Mouse (Mus musculus) G1E (cell line): ENCODE results near the gene Ccnt1. TPM values are rescaled to one million over a fixed set of nuclear protein-coding genes. Genes with fewer than 3 reads are reported as not detected.

ENCODE experiments used
- ATAC-seq: 2 replicates; pipeline ENCODE4 v1.8.0; 2016; ENCODE audit warnings: mild to moderate bottlenecking; ENCODE audit not compliant: insufficient number of reproducible peaks, poor library complexity, low FRiP score, severe bottlenecking; ENCODE audit errors: extremely low read depth
- DNase-seq: peaks from one replicate; pipeline ENCODE4 v3.0.0; 2012; ENCODE audit warnings: low spot score
- H3K27me3 ChIP-seq: 2 replicates; pipeline ENCODE4 v1.6.1; 2012; ENCODE audit warnings: mild to moderate bottlenecking, low read length, inconsistent platforms; ENCODE audit not compliant: insufficient read depth
- H3K36me3 ChIP-seq: replicated peaks from 2 replicates; pipeline ENCODE3; 2012; ENCODE audit warnings: mild to moderate bottlenecking, inconsistent platforms
- H3K4me1 ChIP-seq: 2 replicates; pipeline ENCODE4 v1.6.1; 2012; ENCODE audit warnings: low read depth, low read length, inconsistent platforms, mixed read lengths; ENCODE audit not compliant: insufficient read depth
- H3K4me3 ChIP-seq: 2 replicates; pipeline ENCODE4 v1.5.1; 2012; ENCODE audit warnings: low read depth, mild to moderate bottlenecking, inconsistent platforms, low read length, moderate library complexity, mixed read lengths
- H3K9me3 ChIP-seq: replicated peaks from 2 replicates; pipeline ENCODE4 v1.6.1; 2012; ENCODE audit warnings: inconsistent platforms
- CTCF ChIP-seq: IDR thresholded peaks from 2 replicates; pipeline ENCODE4 v1.5.1; 2012; ENCODE audit warnings: low read depth, low read length, inconsistent platforms, mixed read lengths
- GATA1 ChIP-seq: IDR thresholded peaks from 2 replicates; pipeline ENCODE4 v1.6.1; 2012; ENCODE audit warnings: borderline replicate concordance, low read length, inconsistent platforms, mixed read lengths
- GATA2 ChIP-seq: IDR thresholded peaks from 2 replicates; pipeline ENCODE4 v1.6.1; 2012; ENCODE audit warnings: low read depth, low read length, inconsistent platforms, borderline replicate concordance
- POLR2AphosphoS5 ChIP-seq: IDR thresholded peaks from 2 replicates; pipeline ENCODE4 v1.6.1; 2012; ENCODE audit warnings: low read depth, low read length, inconsistent platforms; ENCODE audit not compliant: insufficient replicate concordance
- TAL1 ChIP-seq: conservative IDR thresholded peaks from 2 replicates; pipeline ENCODE4 v1.6.1; 2012; ENCODE audit warnings: low read depth, low read length, inconsistent platforms, mixed read lengths
- polyA plus RNA-seq: library from polyadenylated mRNA; stranded (reverse); fragments of >175 nt; gene quantifications from 2 replicates; pipeline ENCODE4 v1.2.3, GENCODE M21; 2012
- total RNA-seq, 2 experiments: library from RNA; stranded (forward) in 1 of 2; stranded (reverse) in 1 of 2; fragments of 200-1000 nt in 1 of 2; fragments of >200 nt in 1 of 2; fragmentation: Nextera tagmentation in 1 of 2; gene quantifications; 2 replicates each; pipeline ENCODE4 v1.2.3; 2014 to 2017

The Ccnt1 gene
- total and polyA plus RNA-seq, 3 experiments, result 6.4 to 78.2 (median 76.1) TPM

DNA sequence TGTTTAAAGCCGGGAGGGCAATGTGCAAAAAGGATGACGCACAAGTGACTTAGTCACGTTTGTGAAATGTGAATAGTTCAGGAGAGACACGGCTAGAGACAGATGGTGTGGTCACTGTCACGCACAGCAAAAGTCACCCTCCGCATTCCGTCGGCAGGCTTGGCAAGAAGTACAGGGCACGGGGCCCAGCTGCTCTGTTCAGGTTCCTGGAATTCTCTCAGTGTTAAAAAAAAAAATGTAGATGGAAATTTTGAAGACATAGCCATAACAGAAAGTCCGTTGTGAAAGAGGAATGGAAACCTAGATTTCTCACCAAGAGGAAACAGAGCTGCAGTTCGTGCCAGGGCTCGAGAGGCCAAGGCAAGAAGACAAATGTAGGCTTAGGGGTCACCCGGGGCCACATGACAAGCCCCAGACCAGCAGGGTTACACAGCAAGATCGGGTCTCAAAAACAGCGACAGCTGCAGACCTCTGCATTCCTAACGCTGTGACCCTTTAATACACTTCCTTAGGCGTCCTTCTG, 57.9 kb downstream of the Ccnt1 start:
- Histone ChIP-seq H3K4me3 (no peak overlapping the region), H3K36me3 (peaks cover 12% of the 10 kb centered on the region), H3K9me3 (no peaks in the 10 kb centered on the region), H3K27me3 (peaks cover 14% of the 10 kb centered on the region), H3K4me1 (peaks cover 42% of the 10 kb centered on the region)
- no peak for ATAC-seq
- no peak for TF ChIP-seq POLR2AphosphoS5
- no peak for TF ChIP-seq GATA1
- no peak for TF ChIP-seq TAL1
- TF ChIP-seq CTCF, result no peak
- TF ChIP-seq GATA2, result no peak
- DNase-seq, result no peak

DNA sequence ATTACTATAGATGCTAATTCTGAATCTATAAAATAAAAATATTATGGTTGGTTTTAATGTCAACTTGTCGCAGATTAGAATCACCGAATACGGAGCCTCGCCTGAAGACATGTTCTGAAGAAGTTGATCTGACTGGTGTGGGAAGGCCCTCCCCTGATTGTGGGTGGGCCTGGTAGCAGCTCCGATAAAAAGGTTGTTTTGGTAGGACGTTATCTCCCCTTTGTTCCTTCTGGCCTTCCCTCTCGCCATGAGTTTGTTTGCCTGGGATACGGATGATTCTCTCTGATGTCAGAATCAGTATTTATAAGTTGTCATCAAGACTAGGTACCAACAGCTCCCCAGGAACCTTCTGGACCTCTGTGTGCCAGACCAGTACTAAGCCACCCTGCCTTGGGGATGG, 58.5 kb downstream of the Ccnt1 start:
- ATAC-seq (no peak), DNase-seq (no peak)
- H3K9me3 ChIP-seq, result no peaks in the 10 kb centered on the region
- H3K4me3 ChIP-seq, result no peak overlapping the region
- peaks cover 19% of the 10 kb centered on the region for H3K27me3 ChIP-seq
- H3K4me1 ChIP-seq, result peaks cover 38% of the 10 kb centered on the region
- TF ChIP-seq CTCF (no peak), POLR2AphosphoS5 (no peak), GATA1 (no peak), TAL1 (no peak), GATA2 (no peak)
- peaks cover 6% of the 10 kb centered on the region for H3K36me3 ChIP-seq

DNA sequence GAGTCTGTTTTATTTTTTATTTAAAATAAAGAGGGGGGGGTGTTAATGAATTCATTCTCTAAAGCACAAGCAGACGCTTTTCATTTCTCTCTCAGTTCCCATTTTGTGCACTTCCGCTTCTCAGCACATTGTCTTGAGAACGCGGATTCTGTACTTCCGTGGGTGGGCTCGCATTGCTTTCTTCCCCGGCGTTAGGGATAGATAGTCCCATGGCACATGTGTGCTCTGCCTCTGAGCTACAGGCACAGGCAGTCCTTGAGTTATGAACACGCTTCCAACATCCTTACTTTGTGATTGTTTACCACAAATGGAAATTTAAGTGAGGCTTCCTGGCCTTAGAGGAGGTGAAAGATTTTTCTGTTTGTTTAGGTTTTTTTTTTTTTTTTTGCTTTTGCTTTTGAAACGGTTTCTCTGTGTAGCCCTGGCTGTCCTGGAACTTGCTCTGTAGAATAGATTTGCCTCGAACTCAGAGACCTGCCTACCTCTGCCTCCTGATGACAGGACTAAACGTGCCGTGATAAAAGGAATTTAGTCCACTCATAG, 59.3 kb downstream of the Ccnt1 start:
- H3K4me1 ChIP-seq, result peaks cover 38% of the 10 kb centered on the region
- H3K4me3 ChIP-seq, result no peak overlapping the region
- TF ChIP-seq TAL1, result no peak
- TF ChIP-seq CTCF, result no peak
- no peak for TF ChIP-seq GATA2
- no peak for TF ChIP-seq GATA1
- no peak for TF ChIP-seq POLR2AphosphoS5
- DNase-seq (no peak), ATAC-seq (no peak)
- H3K36me3 ChIP-seq, result no peaks in the 10 kb centered on the region
- H3K9me3 ChIP-seq, result no peaks in the 10 kb centered on the region
- H3K27me3 ChIP-seq, result peaks cover 19% of the 10 kb centered on the region

DNA sequence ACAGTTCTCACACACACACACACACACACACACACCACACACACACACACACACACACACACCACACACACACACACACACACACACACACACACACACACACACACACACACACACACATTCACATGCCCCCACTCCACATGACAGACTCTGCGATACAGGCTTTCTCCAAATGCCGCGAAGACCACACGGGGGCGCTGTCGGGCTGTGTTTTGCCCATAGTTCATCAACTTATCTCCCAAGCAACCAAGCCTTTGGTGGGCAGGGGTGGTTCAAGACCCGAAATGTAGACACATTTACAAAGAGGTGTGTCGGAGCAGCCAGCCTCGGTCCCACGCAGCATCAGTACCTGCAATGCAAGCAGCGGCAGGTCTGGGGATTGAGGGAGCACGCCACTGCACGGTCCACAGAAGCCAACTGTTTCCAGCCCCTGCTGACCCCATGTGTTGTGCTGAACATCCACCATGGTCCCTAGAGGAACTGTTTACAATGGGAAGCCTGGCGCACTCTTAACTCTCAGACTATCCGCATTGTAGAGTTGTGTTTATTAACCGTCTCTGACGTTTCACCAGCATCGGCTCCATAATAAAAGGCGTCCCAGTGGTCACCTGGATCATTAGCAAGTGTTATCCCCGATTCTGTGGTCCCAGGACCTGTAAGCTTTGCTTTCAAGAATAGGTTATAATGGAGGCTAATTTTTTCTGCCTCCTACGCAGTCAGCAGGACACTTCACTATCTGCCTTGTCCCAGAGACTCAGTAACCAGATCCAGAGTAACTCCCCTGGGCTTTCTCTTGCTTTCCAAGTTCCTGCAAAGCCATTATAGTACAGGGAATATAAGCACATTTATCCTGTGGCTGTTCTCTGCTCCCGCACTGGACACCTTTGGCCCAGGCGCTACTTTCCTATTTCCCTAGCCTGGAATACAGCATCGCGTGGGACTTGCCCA, 60.0 kb downstream of the Ccnt1 start:
- Histone ChIP-seq H3K27me3 (peaks cover 19% of the 10 kb centered on the region), H3K9me3 (no peaks in the 10 kb centered on the region), H3K36me3 (no peaks in the 10 kb centered on the region), H3K4me3 (no peak overlapping the region; the same call in 1 of the 2 replicates), H3K4me1 (peaks cover 43% of the 10 kb centered on the region)
- no peak for ATAC-seq
- TF ChIP-seq CTCF (peak; percentile 67), GATA2 (no peak), TAL1 (no peak), GATA1 (no peak), POLR2AphosphoS5 (no peak)
- DNase-seq, result peak; percentile 49

DNA sequence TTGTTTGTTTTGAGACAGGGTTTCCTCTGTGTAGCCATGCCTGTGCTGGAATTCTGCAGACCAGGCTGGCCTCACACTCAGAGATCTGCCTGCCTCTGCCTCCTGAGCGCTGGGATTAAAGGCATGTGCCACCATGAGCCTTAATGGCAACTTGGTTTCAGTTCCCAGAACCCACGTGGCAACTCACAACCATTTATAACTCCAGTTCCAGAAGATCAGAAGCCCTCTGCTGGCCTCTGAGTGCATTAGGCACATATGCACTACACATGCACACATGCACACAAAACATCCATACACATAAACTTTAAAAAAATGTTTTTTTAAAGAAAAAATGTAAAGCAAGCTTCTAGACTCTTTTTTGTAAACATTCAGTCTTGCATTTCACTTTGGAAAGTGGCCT, 61.3 kb downstream of the Ccnt1 start:
- Histone ChIP-seq H3K9me3 (no peaks in the 10 kb centered on the region), H3K4me1 (peaks cover 41% of the 10 kb centered on the region), H3K36me3 (no peaks in the 10 kb centered on the region), H3K27me3 (peaks cover 24% of the 10 kb centered on the region), H3K4me3 (no peak overlapping the region)
- ATAC-seq (no peak), DNase-seq (no peak)
- TF ChIP-seq POLR2AphosphoS5 (no peak), CTCF (no peak), TAL1 (no peak), GATA1 (no peak), GATA2 (no peak)

DNA sequence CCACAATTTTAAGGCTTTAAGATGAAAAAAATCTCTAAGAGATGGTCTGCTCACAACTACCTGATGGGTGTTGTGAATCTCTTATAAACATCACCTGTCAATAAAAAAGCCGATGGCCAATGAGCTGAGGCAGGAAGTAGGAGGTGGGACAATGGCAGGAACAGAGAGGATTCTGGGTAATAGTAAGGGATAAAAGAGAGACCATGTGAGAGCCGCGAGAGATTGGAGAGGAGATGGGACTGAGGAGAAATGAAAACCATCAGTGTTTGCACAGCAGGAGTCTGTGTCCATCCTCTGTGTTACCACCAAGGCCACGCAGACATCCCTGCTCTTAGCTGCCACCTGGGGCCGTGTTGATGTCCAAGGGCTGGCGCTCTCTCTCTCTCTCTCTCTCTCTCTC, 63.4 kb downstream of the Ccnt1 start:
- ATAC-seq, result no peak
- TF ChIP-seq TAL1, result no peak
- no peak for TF ChIP-seq GATA2
- no peak for TF ChIP-seq POLR2AphosphoS5
- no peak for TF ChIP-seq CTCF
- TF ChIP-seq GATA1, result no peak
- no peak for DNase-seq
- Histone ChIP-seq H3K4me1 (peaks cover 25% of the 10 kb centered on the region), H3K36me3 (no peaks in the 10 kb centered on the region), H3K27me3 (peaks cover 28% of the 10 kb centered on the region), H3K9me3 (no peaks in the 10 kb centered on the region), H3K4me3 (no peak overlapping the region)
